Mouse (Mus musculus) embryonic facial prominence, embryonic 10.5 days (tissue): ENCODE measurements at regions not wholly inside any gene's neighbourhood (a gene's known extent, or its start where the extent isn't known, plus 50 kb on each side); places are given as distances from the start of the nearest gene placed in this dataset.

ENCODE experiments used
- DNase-seq: peaks from one replicate; pipeline ENCODE4 v3.0.0-alpha.2; 2017; ENCODE audit warnings: low spot score
- H3K27ac ChIP-seq: fragments of 300-500 bp; sonication (generic); replicated peaks from 2 replicates; pipeline ENCODE4 v1.5.1; 2016; ENCODE audit warnings: mild to moderate bottlenecking
- H3K27me3 ChIP-seq: fragments of 300-500 bp; sonication (generic); replicated peaks from 2 replicates; pipeline ENCODE4 v1.6.1; 2016; ENCODE audit warnings: low read depth, mild to moderate bottlenecking; ENCODE audit not compliant: poor library complexity, severe bottlenecking
- H3K36me3 ChIP-seq: fragments of 300-500 bp; sonication (generic); replicated peaks from 2 replicates; pipeline ENCODE4 v1.6.1; 2016; ENCODE audit warnings: mild to moderate bottlenecking, moderate library complexity
- H3K4me1 ChIP-seq: fragments of 300-500 bp; sonication (generic); 2 replicates; pipeline ENCODE4 v1.6.1; 2016
- H3K4me3 ChIP-seq: fragments of 300-500 bp; sonication (generic); 2 replicates; pipeline ENCODE4 v1.5.1; 2016; ENCODE audit warnings: mild to moderate bottlenecking, moderate library complexity
- H3K9me3 ChIP-seq: fragments of 300-500 bp; sonication (generic); 2 replicates; pipeline ENCODE4 v1.6.1; 2016; ENCODE audit warnings: mild to moderate bottlenecking
- WGBS: fragments of 180-500 bp; shearing (Covaris S2); methylation state at CpG from one replicate; pipeline ENCODE4 v1.1.7; 2016; 5-methylcytosine and 5-hydroxymethylcytosine counted together

DNA sequence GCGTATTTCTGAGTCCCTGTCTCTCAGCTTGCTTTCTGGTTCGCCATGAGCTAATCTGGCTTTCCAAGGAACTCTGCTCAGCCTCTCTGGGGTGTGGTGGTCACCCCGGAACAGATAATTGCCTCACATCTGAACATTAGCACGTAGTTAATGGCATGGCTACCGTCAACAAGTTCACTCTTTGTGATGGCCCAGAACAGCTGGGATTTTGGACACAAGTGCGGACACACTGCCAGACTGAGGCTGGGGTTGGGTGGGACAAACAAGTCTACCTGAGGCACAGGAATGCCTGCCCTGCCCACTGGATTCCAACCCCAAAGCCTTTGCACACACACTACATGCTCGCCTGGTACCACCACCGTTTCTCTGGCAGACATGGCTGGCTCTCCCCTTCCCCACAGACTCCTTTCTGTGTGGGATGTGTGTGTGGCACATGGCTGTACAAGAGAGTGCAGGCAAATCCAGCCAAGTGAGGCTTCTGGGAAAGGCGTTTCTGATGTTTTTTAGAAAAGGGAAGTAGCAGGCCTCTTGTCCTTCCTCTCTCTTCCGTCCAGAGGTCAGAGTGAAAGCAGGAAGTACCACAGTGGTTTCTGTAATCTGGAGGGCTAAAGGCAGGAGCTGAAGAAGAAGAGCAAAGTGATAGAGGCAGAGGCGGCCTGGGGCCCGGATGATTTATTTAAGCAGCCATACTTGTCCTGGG is 74.6 kb upstream of the Sertad2 start:
- DNase-seq: no peak
- Histone ChIP-seq H3K36me3 (no peaks in the 10 kb centered on the region), H3K27ac (peak overlapping the region; percentile 30; the same call in 1 of the 2 replicates), H3K4me3 (no peak overlapping the region), H3K9me3 (no peaks in the 10 kb centered on the region), H3K27me3 (peaks cover 9% of the 10 kb centered on the region), H3K4me1 (peaks cover 22% of the 10 kb centered on the region)
- WGBS: 77% methylated on average over 12 of the region's 12 CpGs

DNA sequence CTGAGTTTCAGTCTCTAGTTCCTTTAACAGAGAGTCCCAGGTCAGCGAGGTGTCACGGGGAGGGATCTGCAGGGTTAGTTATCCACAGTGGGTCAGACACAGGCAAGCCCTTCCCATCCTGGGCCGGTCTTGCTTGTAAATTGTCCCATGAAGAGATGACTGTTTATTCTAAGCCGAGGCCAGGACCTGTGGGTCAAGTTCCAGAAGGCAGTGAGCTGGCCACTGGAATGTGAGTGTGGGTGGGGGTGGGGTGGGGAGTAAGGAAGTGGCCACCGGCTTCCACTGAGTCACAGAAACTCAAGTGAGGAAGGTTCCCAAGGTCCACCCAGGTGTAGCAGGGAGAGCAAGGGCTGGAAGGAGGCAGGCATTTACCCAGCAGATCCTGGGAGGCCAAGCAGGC is 73.7 kb upstream of the Sertad2 start:
- Histone ChIP-seq H3K27ac (peak overlapping the region; percentile 72), H3K4me1 (peaks cover 20% of the 10 kb centered on the region), H3K4me3 (no peak overlapping the region), H3K9me3 (no peaks in the 10 kb centered on the region), H3K36me3 (no peaks in the 10 kb centered on the region), H3K27me3 (peaks cover 9% of the 10 kb centered on the region)
- 18% methylated on average over 5 of the region's 5 CpGs for WGBS
- DNase-seq: peak; percentile 33

DNA sequence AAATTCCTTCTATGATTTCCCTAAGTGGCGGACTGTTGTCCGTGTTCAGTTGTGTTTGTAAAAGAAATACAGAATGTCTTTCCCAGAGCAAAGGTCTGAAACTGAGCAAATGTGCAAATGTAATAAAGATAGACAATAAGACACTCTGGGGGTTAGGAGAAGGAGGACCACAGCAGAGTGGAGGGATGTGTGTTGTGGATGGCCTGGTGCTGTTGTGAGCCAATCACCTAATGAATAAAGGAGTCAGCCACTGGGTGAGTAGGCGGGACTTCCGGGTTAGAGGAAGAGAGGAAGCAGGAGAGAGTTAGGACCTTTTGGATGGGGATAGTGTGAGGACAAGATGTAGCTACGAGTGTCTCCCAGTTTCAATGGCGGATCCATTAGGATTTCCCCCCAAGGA is 72.7 kb upstream of the Sertad2 start:
- no peaks in the 10 kb centered on the region for H3K36me3 ChIP-seq
- H3K27me3 ChIP-seq: peaks cover 9% of the 10 kb centered on the region; the same call in 1 of the 2 replicates
- no peak overlapping the region for H3K27ac ChIP-seq
- no peak for DNase-seq
- H3K4me1 ChIP-seq: peaks cover 20% of the 10 kb centered on the region
- H3K9me3 ChIP-seq: no peaks in the 10 kb centered on the region
- 87% methylated on average over 6 of the region's 6 CpGs for WGBS
- no peak overlapping the region for H3K4me3 ChIP-seq

DNA sequence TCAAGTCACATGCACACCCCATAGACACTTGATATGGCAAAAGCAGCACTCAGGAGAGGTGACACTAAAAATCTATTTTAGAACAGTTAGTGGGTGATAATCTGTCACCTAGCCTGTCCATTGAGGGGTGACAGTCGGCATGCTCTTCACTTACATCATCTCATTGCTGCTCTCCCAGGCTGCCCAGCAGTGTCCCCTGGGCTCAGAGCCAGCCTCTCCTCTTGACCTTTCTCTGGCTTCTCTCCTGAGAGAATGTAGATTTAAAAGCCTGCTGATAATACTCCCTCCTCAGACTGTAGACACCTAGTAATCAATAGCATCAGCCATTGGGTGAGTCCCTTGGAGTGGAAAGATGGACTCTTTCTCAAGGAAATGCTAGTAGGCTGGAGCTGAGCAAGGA is 70.7 kb upstream of the Sertad2 start:
- no peaks in the 10 kb centered on the region for H3K9me3 ChIP-seq
- H3K27ac ChIP-seq: no peak overlapping the region
- H3K4me1 ChIP-seq: peaks cover 24% of the 10 kb centered on the region
- H3K27me3 ChIP-seq: no peaks in the 10 kb centered on the region
- WGBS: 91% methylated on average over 1 of the region's 1 CpGs
- no peaks in the 10 kb centered on the region for H3K36me3 ChIP-seq
- DNase-seq: no peak
- H3K4me3 ChIP-seq: no peak overlapping the region

DNA sequence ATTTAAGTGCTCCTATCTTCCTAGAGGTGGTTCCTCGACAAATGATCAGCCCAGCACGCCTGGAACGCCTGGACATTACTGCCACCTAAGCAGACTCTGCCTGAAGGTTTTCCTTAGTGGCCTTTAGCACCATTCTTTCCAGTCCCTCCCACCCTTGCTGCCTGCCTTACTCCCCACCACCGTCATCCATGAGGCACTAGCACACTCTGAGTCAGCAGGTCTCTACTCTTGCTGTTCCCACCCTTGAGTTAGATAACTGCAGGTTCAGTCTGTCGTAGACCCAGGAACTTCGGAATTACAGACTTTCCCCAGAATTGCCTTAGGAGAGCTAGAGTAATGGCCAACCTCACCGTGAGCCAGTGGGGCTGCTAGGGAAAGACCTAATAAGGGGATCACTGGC is 67.4 kb upstream of the Sertad2 start:
- no peaks in the 10 kb centered on the region for H3K27me3 ChIP-seq
- no peak overlapping the region for H3K4me3 ChIP-seq
- DNase-seq: no peak
- H3K27ac ChIP-seq: no peak overlapping the region
- 81% methylated on average over 7 of the region's 7 CpGs for WGBS
- no peaks in the 10 kb centered on the region for H3K36me3 ChIP-seq
- peaks cover 9% of the 10 kb centered on the region; the same call in 1 of the 2 replicates for H3K9me3 ChIP-seq
- peaks cover 9% of the 10 kb centered on the region for H3K4me1 ChIP-seq

DNA sequence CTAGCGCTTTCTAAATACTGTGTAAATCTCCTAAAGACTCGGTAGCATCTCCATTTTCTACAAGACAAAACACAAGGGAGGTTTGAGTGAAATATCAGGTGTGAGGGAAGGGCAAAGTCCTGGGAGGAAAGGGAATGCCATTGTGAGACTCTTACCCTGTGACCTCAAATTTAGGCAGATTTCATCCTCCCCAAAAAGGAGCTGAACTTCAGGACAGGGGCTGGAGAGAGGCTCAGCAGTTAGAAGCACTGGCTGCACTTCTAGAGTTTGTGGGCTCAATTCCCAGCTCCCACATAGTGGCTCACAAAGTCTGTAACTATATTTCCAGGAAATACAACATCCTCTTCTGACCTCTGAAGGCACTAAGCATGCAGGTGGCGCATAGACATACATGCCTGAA is 66.6 kb upstream of the Sertad2 start:
- Histone ChIP-seq H3K27ac (no peak overlapping the region), H3K4me1 (peaks cover 9% of the 10 kb centered on the region), H3K27me3 (no peaks in the 10 kb centered on the region), H3K36me3 (no peaks in the 10 kb centered on the region), H3K9me3 (peaks cover 9% of the 10 kb centered on the region; the same call in 1 of the 2 replicates), H3K4me3 (no peak overlapping the region)
- DNase-seq: no peak
- WGBS: 82% methylated on average over 3 of the region's 3 CpGs

DNA sequence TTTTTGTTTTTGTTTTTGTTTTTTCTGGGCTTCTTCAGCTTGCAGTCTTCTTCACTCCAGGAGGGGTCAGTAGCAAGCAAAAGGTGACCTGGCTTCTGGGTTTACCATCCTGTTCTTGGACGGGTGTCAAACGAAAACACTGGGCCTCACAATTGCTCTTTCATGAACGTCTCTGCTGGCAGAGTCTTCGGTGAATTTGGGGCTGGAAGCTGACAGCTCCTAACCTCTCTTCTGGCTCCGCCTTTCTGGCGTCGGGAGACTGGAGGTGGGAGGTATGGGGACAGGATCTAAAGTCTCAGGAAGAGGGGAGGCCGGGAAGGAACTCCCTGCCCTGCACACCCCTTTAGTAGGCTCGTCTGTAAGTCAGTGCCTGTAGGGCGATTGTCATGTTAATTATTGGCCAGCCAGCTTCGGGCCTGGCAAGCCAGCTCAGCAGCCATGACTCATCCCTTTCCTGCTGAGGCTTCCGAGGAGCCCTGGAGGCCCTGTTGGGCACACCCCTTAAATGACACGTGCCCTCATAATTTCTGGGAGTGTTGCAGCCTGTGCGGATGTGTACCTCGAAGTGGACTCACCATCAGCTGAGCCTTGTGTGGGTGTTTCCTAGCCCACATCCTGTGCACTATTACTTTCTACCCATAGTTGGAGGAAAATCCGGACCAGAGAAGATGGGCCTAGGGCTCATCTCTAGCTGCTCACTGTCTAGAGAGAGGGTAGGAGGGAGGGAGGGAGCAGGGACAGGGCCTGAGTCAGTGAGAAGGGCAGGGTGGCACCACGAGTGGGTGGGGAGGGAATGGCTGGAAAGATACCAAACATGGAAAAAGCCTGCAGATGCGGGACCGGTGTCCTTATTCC is 65.6 kb upstream of the Sertad2 start:
- H3K27ac ChIP-seq: peak overlapping the region; percentile 76
- H3K9me3 ChIP-seq: peaks cover 9% of the 10 kb centered on the region; the same call in 1 of the 2 replicates
- H3K36me3 ChIP-seq: no peaks in the 10 kb centered on the region
- peak overlapping the region; percentile 33 for H3K4me3 ChIP-seq
- H3K27me3 ChIP-seq: no peaks in the 10 kb centered on the region
- peak; percentile 31 for DNase-seq
- H3K4me1 ChIP-seq: peaks cover 9% of the 10 kb centered on the region
- 15% methylated on average over 19 of the region's 19 CpGs for WGBS

DNA sequence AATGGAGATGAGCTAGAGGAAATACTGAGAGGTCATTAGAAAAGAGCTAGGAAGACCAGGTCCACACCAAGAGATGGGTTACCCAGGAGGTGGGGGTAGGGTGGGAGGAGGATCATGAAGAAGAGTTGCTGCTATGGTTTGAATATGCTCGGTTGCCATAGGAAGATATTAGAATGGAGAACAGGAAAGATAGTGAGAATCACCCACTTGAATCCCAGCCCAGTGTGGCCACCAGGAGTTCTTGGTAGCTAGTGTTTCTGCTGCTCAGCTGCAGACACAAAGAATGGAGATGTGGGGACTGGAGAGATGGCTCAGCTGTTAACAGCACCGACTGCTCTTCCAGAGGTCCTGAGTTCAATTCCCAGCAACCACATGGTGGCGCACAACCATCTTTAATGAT is 62.4 kb upstream of the Sertad2 start:
- no peaks in the 10 kb centered on the region for H3K27me3 ChIP-seq
- 83% methylated on average over 3 of the region's 3 CpGs for WGBS
- H3K4me1 ChIP-seq: peaks cover 9% of the 10 kb centered on the region
- H3K9me3 ChIP-seq: peaks cover 9% of the 10 kb centered on the region; the same call in 1 of the 2 replicates
- no peak overlapping the region for H3K4me3 ChIP-seq
- no peaks in the 10 kb centered on the region for H3K36me3 ChIP-seq
- H3K27ac ChIP-seq: no peak overlapping the region
- no peak for DNase-seq

DNA sequence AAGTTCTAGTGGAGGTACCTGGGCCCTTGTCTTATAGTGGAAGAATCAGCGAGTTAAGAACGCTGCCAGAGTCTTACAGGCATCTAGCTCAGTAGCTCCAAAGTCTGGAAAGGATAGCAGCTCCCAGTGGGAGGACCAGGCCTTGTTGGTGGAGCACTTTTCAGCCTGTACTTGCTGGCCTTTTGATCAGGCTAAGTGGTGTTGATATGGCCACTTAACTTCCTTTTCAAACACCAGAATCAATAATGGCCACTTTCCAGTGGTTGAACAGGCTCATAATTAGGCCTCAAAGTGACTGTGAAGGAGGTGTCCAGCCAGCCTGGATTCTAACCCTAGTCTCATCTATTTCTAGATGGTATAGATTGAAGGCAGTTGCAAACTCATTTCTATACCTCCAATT is 57.7 kb upstream of the Sertad2 start:
- Histone ChIP-seq H3K27me3 (no peaks in the 10 kb centered on the region), H3K4me1 (no peaks in the 10 kb centered on the region), H3K9me3 (0 out of 2 replicates have a peak, but pooled peaks cover under 1% of the 10 kb centered on the region), H3K36me3 (no peaks in the 10 kb centered on the region), H3K27ac (no peak overlapping the region), H3K4me3 (no peak overlapping the region)
- DNase-seq: no peak
- WGBS: 87% methylated on average over 2 of the region's 2 CpGs
